Mouse (Mus musculus) layer of hippocampus, adult 6 months (tissue): ENCODE measurements around the gene Elavl1. TPM values are rescaled to one million over a fixed set of nuclear protein-coding genes. Genes with fewer than 3 reads are reported as not detected.

Source experiments
- long read RNA-seq, 2 experiments: library from polyadenylated mRNA; unstranded; transcript quantifications; one replicate each; pipeline ENCODE4 v2.0.0; 2019 to 2020
- polyA plus RNA-seq: library from polyadenylated mRNA; unstranded; fragments of <200 nt; fragmentation: Nextera tagmentation; gene quantifications from 2 replicates; pipeline ENCODE4 v1.2.3, GENCODE M21; 2021

Gene Elavl1
- 69.8 and 88.2 TPM in 2 replicates for polyA plus RNA-seq
- long read RNA-seq, experiment 1, full-length matches to known transcripts, result 67 of 87 reads
- long read RNA-seq, experiment 1, partial matches to known transcripts, result 0 of 87 reads
- long read RNA-seq, experiment 1, other reads (novel, unspliced or antisense), result 20 of 87 reads
- long read RNA-seq, experiment 2, full-length matches to known transcripts, result 240 of 291 reads
- long read RNA-seq, experiment 2, partial matches to known transcripts, result 5 of 291 reads
- long read RNA-seq, experiment 2, other reads (novel, unspliced or antisense), result 46 of 291 reads

GRCm38 (mm10) chr8:4324983-4325750 is at the start of gene Elavl1, which contains the start of gene Ccl25:
Elavl1 (minus strand) TSS chr8:4325413.
Ccl25 (plus strand) TSS chr8:4325210.

GRCm38 (mm10) chr8:4275275-4276110 is 49.7 kb downstream of the Elavl1 start, which contains the start of gene Timm44:
Timm44 (minus strand) TSS chr8:4275913.

GRCm38 (mm10) chr8:4259125-4259804 is 65.9 kb downstream of the Elavl1 start, which contains the start of gene Ctxn1:
Ctxn1 (minus strand) TSS chr8:4259274.

GRCm38 (mm10) chr8:4252934-4253841 is 72.0 kb downstream of the Elavl1 start, which contains the start of gene Snapc2:
Snapc2 (plus strand) TSS chr8:4253080.

GRCm38 (mm10) chr8:4247951-4248540 is 77.2 kb downstream of the Elavl1 start, which contains the start of gene Tgfbr3l:
Tgfbr3l (plus strand) TSS chr8:4248214.

GRCm38 (mm10) chr8:4238434-4239192 is 86.6 kb downstream of the Elavl1 start, which contains the start of the genes Map2k7 and Gm49320:
Map2k7 (plus strand) TSS chr8:4238740.
Gm49320 (plus strand) TSS chr8:4238865.

Other genes starting within 250 kb of the Elavl1 start
- gene Cd209f, start 219.6 kb downstream of the Elavl1 start, polyA plus RNA-seq, result 1.2 and 2.2 TPM in 2 replicates
- gene Cd209g, start 191.3 kb downstream of the Elavl1 start, polyA plus RNA-seq, result 0.28 and 0.43 TPM in 2 replicates
- gene Evi5l, start 158.8 kb downstream of the Elavl1 start, polyA plus RNA-seq, result 19.8 and 23.8 TPM in 2 replicates
- 18.3 and 30.0 TPM in 2 replicates for gene Prr36, start 108.0 kb downstream of the Elavl1 start, polyA plus RNA-seq
- not detected in 2 replicates for gene Lrrc8e, start 98.6 kb downstream of the Elavl1 start, polyA plus RNA-seq
- gene Map2k7, start 86.7 kb downstream of the Elavl1 start, polyA plus RNA-seq, result 12.9 and 16.1 TPM in 2 replicates
- gene Gm49320, start 86.5 kb downstream of the Elavl1 start, polyA plus RNA-seq, result 0.08 TPM in 1 of 2 replicates, not detected in the other
- 0.21 and 0.40 TPM in 2 replicates for gene Tgfbr3l, start 77.2 kb downstream of the Elavl1 start, polyA plus RNA-seq
- 31.8 and 34.8 TPM in 2 replicates for gene Snapc2, start 72.3 kb downstream of the Elavl1 start, polyA plus RNA-seq
- gene Ctxn1, start 66.1 kb downstream of the Elavl1 start, polyA plus RNA-seq, result 735 and 876 TPM in 2 replicates
- gene Timm44, start 49.5 kb downstream of the Elavl1 start, polyA plus RNA-seq, result 22.1 and 27.5 TPM in 2 replicates
- 19.5 and 23.5 TPM in 2 replicates for gene Ccl25, start 203 bp downstream of the Elavl1 start, polyA plus RNA-seq
- gene Cers4, start 167.6 kb upstream of the Elavl1 start, polyA plus RNA-seq, result 32.0 and 32.4 TPM in 2 replicates